Comparison of ENCODE assay signal across 17 mouse cellular contexts in genomic region chr1:57751781-57752180, GRCm38 (mm10). TPM values are rescaled to one million over a fixed set of nuclear protein-coding genes. Genes with fewer than 3 reads are reported as not detected.
DNase-seq lines count a peak whose midpoint lies in the region; TF ChIP-seq lines count a peak whose summit lies in the region.
"Had no signal": no experiment of that assay in that cellular context is flagged by ENCODE, and none has a peak within 500 bp of the region (broad histone marks: within the 10 kb centered on the region; RNA-seq: fewer than 3 reads in every experiment).

No protein-coding gene starts in this region.

- DNase-seq in gastrocnemius, postnatal 10 days: peak; percentile 26
- no peak for DNase-seq in gastrocnemius, postnatal 25 days
- DNase-seq in left cerebral cortex, postnatal 14 days (ENCODE audit: low spot score in 2 of 2): peak; percentile 7
- DNase-seq in left cerebral cortex, adult 18-20 months (ENCODE audit: low spot score in 2 of 2): no peak
- DNase-seq in right cerebral cortex, postnatal 14 days: peak; percentile 18
- no peak for DNase-seq in right cerebral cortex, adult 18-20 months
- DNase-seq in brain, embryonic 14.5 days (ENCODE audit: low read depth): peak; percentile 61
- DNase-seq: adrenal gland, postnatal 36 days; B cell, adult 2 months; cerebellum, adult 11-12 months; gastrocnemius, postnatal 36 days; heart, postnatal 36 days; kidney, adult 8-10 months; liver; thymus, adult 2 months; thymus, postnatal 4 days had no signal

- TF ChIP-seq CTCF in brain, embryonic 14.5 days (IDR thresholded peaks at IDR 0.05; ENCODE audit: borderline replicate concordance, extremely low read depth, insufficient read depth, insufficient read length): no peak

- intact Hi-C loops in left cerebral cortex, postnatal 14 days (cut with DNase I): no loop called here

- TF ChIP-seq POLR2A in brain, embryonic 14.5 days (IDR thresholded peaks at IDR 0.05; ENCODE audit: borderline replicate concordance, extremely low read depth, insufficient read depth, insufficient read length, poor library complexity, severe bottlenecking): no peak

RNA-seq across cellular contexts. Expression of gene Spats2l, which starts 22.2 kb away (rescaled TPM):
- total RNA-seq in gastrocnemius, postnatal 10 days (2021): 10 to 100 TPM; 31.3 to 40.4 TPM
- total RNA-seq in gastrocnemius, postnatal 25 days (2021): 1 to 10 TPM; 4.9 to 5.8 TPM
- 10 to 100 TPM; 55.1 to 60.1 TPM for total RNA-seq in left cerebral cortex, postnatal 14 days (2021)
- 10 to 100 TPM; 34.5 to 39.7 TPM for total RNA-seq in left cerebral cortex, adult 18-20 months (2021)
- polyA plus RNA-seq in brain, embryonic 14.5 days (2012; rRNA removed): 21.5 and 33.5 TPM in 2 replicates
- polyA plus RNA-seq: G1E had no signal

Comparison
In these comparisons a context has a peak if more than half of its experiments do, and no peak if none do; other contexts are left out.
1. DNase-seq: peak in gastrocnemius, postnatal 10 days (single experiment), left cerebral cortex, postnatal 14 days (2 of 2), right cerebral cortex, postnatal 14 days (single experiment) and brain, embryonic 14.5 days (single experiment); none in gastrocnemius, postnatal 25 days (single experiment), left cerebral cortex, adult 18-20 months (0 of 2) and right cerebral cortex, adult 18-20 months (single experiment).
2. RNA of gene Spats2l, which starts 22.2 kb away (total RNA-seq): 55.1 to 60.1 TPM in left cerebral cortex, postnatal 14 days, 31.3 to 40.4 TPM in gastrocnemius, postnatal 10 days and 34.5 to 39.7 TPM in left cerebral cortex, adult 18-20 months; 4.9 to 5.8 TPM in gastrocnemius, postnatal 25 days; every median in the first group is over 4 times any median in the second.